Mouse (Mus musculus) megakaryocyte, embryonic 14.5 days (primary cell): ENCODE measurements around the gene Ankdd1a.

Experiments
- FLI1 ChIP-seq: IDR thresholded peaks from 2 replicates; pipeline ENCODE4 v1.6.1; 2012; ENCODE audit warnings: low read length, inconsistent platforms, mixed read lengths
- GATA1 ChIP-seq: IDR thresholded peaks from 3 replicates; pipeline ENCODE4 v1.6.1; 2012; ENCODE audit warnings: mixed read lengths, low read length, inconsistent platforms, borderline replicate concordance

DNA sequence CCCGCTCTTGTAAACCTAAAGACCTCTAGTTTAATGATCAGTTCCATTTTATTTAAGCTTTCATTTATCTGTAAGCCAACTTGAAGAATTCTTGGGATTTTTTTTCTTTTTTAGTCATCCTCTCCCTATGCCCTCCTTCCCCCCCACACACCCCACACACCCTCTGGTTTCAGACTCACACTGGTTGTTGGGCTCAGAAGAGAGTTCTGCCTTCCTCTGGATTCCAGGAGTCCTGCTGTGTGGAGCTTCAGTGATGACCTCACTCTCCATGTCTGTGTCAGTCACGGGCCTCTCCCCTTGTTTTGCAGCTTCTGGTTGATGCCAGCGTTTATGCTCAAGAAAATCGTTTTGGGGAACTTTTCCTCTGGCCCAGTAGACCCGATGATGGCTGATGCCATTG lies 39.9 kb downstream of the Ankdd1a start:
- no peak for TF ChIP-seq GATA1
- no peak for TF ChIP-seq FLI1
